Mouse (Mus musculus) telencephalon, adult 2 months (tissue): Measurements from ENCODE around the gene Gm20696.

ENCODE experiments used
- DNase-seq: peaks from one replicate; pipeline ENCODE4 v3.0.0-alpha.2; 2011; ENCODE audit warnings: low read depth, low spot score

Gene Gm20696

GRCm38 (mm10) chr6:99665457-99666317 lies 910 bp downstream of the Gm20696 start:
- no peak for DNase-seq

GRCm38 (mm10) chr6:99663232-99663631 lies 3.4 kb downstream of the Gm20696 start:
- DNase-seq = no peak

GRCm38 (mm10) chr6:99660443-99660842 lies 6.2 kb downstream of the Gm20696 start:
- DNase-seq = no peak

DNA sequence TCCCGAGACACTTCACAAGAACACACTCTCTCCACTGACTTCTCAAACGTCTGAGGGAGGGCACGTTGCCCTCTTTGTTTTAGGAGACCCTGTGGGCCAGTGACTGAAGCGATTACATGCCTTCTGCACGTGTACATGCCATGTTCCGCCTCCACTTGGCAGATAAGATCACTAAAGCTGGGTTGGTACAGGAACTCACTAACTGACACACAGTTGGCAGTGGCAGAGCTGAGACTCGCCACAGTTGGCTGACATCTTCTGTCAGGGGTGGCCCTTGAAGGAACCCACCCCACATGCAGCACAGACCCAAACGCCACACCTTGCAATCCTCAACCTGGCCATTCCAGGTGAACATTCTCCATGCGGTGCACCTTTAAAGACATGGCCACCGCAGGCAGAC lies 8.0 kb downstream of the Gm20696 start:
- DNase-seq = no peak

GRCm38 (mm10) chr6:99656088-99656487 lies 10.5 kb downstream of the Gm20696 start:
- DNase-seq = no peak

- no peak for DNase-seq
These were observed 11.1 kb downstream of the Gm20696 start for GRCm38 (mm10) chr6:99655488-99655887.

GRCm38 (mm10) chr6:99654343-99654742 lies 12.3 kb downstream of the Gm20696 start:
- no peak for DNase-seq

DNA sequence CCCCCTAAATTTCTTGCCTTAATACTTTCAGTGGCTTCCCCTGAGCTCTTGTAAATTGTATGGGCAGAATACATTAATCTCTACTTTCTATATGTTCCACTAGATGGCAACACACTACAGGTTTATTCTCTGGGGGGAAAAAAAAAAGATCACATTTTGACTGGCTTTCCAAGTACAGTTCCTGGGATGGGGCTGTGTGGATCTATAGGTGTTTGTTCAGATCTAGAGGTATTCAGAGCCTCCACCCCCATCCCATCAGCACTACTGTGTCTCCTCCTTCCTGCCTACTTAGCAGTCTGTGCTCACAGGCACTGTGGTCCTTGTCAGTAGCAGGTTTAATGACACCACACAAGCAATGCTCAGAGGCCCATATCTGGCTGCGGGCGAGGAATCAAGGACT lies 14.3 kb downstream of the Gm20696 start:
- no peak for DNase-seq

GRCm38 (mm10) chr6:99649307-99649706 lies 17.3 kb downstream of the Gm20696 start:
- no peak for DNase-seq

GRCm38 (mm10) chr6:99646344-99646743 lies 20.3 kb downstream of the Gm20696 start:
- no peak for DNase-seq

GRCm38 (mm10) chr6:99644876-99645275 lies 21.7 kb downstream of the Gm20696 start:
- no peak for DNase-seq

- no peak for DNase-seq
These were observed 22.2 kb downstream of the Gm20696 start for GRCm38 (mm10) chr6:99644386-99644785.

DNA sequence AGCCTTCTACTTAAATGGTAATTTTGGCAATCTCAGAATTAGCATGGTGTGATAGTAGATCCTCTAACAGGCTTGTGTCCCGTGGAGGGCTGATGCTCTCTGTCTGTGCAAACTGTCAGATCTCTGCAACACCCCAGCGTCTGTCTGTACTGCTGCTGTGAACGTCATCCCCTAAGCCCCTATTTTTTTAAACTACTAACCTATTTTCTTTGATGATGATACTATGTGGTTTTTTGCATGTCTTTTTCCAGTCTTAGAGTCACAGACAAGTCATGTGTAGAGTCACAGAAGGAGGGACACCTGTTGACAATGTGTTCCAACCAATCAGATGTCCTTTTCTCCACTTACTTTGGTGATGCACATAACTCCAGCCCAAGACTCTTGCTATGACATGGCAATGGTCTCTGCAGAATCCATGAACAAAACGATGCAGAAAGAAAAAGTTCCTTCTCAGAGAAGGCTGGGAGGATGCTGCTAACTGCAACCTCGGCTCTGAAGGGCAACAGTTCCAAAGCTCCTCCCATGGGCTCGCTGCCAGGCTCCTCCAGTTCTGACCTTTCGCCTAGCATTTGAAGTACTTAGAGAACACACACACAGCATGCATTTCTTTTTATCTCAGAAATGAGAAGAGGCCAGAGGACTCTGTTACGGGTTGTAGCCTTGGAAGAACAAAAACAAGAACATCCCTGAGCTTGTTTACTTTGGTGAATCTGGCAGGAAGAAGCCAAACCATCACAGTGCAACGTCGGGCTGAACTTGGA lies 23.0 kb downstream of the Gm20696 start:
- DNase-seq = no peak

DNA sequence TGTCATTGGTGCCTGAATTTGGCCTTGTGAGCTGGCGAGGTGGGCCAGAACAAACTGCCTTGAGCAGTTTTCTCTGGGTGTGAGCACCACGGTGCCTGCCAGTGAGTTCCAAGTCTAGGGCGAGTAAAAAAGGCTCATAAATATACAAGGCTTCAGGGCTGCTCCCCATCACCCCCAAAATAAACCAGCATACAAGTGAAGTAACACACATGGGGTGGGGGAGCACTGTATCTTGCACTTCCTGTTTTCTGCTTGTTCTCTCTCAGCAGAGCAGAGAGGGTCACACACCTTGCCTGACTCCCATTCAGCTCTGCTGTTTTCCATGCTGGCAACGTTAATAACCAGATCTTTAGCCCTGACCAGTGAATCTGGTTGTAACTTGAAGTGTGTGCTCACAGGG lies 29.1 kb downstream of the Gm20696 start:
- DNase-seq = no peak

DNA sequence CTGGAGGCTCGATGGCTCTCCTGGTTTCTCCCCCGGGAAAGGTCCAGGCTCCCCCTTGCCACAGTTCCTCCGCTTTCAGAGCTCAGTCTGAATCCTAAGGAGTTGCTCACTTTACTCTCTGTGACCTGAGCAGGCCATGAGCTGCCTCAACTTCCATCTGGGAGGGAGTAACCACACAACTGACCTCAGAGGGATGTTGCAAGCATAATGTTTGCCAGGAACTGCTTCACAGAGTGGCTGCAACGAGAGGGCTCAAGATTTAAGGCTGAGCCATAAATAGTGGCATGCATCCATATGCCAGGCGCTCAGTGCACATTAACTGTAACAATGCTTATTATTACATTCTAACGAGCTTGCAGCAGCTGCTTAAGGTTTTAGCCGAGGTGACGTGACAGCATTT lies 29.8 kb downstream of the Gm20696 start:
- no peak for DNase-seq

GRCm38 (mm10) chr6:99636121-99636520 lies 30.5 kb downstream of the Gm20696 start:
- no peak for DNase-seq

DNA sequence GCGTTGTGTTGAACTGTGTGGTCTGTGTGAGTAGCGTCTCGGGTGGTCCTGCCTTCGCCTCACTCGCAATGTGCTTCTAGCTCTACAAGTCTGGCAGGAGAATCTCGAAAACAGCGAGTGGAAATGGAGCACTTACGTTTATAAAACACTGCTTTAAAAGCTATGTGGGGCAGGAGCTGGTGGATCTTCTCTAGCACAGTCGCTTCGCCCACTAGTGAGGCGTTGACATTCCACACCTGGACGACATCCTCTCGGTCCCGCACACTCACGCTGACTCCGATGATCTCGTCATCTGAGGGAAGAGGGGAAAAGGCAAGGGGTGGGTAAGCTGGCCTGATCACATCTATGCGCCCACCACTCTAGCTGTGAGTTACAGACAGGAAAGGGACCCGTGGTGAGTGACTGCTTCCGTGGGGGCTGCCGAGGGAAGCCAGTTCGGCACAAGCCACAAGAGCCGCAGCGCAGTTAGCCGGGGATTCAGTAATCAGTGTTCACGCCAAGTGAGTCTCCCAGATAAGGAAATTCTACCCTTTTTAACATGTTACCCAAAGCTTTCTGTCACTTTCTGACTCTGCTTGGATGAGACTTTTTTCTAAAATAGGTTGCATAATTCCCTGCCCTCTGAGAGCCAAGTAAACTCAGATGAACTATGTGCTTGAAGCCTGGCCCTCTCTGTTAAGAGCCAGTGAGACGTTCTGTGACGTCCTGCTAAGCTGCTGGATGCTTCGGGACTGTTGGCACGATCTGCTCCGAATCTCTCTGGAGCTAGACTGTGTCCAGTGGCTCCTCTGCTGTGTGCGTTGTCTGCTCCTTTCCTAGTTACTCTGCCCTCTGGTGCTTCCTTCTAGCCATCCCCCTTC lies 34.2 kb downstream of the Gm20696 start:
- no peak for DNase-seq

DNA sequence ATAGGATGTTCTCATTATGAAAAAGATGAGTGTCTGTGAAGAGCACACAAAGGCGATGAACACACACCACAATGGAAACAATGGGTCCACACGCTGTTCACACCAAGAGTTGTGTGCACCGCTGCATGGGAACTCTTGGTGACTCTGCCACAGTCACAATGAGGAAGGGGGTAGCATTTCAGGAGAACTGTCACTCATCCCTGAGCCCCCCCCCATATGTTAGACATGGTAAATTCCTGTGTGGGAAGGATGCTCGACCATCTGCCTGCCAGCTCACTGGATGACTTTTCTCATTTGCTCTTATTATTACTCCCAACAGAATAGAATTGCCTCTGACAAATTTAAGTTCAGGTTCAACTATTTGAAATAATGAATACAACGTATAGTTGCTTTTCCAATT lies 35.0 kb downstream of the Gm20696 start:
- DNase-seq = no peak

- DNase-seq = no peak
These were observed 36.7 kb downstream of the Gm20696 start for GRCm38 (mm10) chr6:99629726-99630458.

- no peak for DNase-seq
These were observed 40.2 kb downstream of the Gm20696 start for GRCm38 (mm10) chr6:99626347-99626746.

DNA sequence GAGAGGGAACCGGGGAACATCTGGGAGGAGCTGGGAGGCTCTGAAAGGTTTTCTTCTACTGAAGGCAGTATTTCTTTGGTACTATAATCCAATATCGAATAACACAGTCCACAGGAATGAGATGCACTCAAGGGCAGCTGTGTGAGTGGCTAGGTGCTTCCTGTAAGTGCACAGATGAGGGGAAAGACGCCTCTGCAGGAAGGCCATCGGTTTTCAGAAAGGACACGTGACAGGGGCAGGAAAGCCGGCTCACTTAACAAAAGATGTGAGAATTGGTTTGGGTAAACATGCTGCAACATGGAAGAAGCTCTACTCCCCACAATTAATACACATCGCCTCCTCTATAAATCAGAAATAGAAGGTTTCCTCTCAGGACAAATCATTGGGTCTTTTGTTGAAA lies 40.8 kb downstream of the Gm20696 start:
- no peak for DNase-seq
